Mouse (Mus musculus) brain, embryonic 14.5 days (tissue): ENCODE measurements around the gene Sft2d2.

ENCODE experiments used
- CTCF ChIP-seq: fragments of 200-500 bp; IDR thresholded peaks from 2 replicates; pipeline ENCODE4 v1.5.1; 2012; ENCODE audit warnings: inconsistent platforms, mild to moderate bottlenecking, moderate library complexity, borderline replicate concordance; ENCODE audit not compliant: insufficient read depth, insufficient read length; ENCODE audit errors: extremely low read depth
- POLR2A ChIP-seq: fragments of 200-500 bp; IDR thresholded peaks from 2 replicates; pipeline ENCODE4 v1.6.1; 2012; ENCODE audit warnings: mild to moderate bottlenecking, inconsistent platforms, borderline replicate concordance; ENCODE audit not compliant: poor library complexity, insufficient read depth, insufficient read length, severe bottlenecking; ENCODE audit errors: extremely low read depth

DNA sequence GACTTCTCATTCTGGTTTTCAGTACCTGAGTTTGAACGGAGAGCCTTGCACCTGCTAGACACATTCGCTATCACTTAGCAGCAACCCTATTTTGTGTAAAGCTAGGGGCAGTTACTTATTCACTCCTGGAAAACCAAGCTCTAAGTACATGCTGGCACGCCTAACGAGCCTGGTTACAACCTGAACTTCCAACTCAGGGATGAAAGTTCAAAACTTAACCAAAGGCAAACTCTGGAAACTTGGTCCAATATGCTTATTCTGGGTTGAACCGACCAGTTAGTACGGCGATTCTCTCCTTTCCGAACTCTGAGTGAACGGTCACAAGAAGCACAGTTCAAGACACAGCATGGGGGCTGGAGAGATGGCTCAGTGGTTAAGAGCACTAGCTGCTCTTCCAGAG is 35.3 kb upstream of the Sft2d2 start:
- no peak for TF ChIP-seq CTCF
- no peak for TF ChIP-seq POLR2A
